Mouse (Mus musculus) mature B cell (primary cell): ENCODE data around the gene Gm6309.
"Not testable (repeated sequence)": the region's sequence is repeated elsewhere in the genome, so short reads cannot be mapped to it uniquely, and the experiment has no call there.

Experiments
- in situ Hi-C: fragments of 300-500 bp; cut with MboI; formaldehyde crosslinking; loops from 2 replicates; pipeline ENCODE4 v1.14.3; 2019

Gm6309 gene

DNA sequence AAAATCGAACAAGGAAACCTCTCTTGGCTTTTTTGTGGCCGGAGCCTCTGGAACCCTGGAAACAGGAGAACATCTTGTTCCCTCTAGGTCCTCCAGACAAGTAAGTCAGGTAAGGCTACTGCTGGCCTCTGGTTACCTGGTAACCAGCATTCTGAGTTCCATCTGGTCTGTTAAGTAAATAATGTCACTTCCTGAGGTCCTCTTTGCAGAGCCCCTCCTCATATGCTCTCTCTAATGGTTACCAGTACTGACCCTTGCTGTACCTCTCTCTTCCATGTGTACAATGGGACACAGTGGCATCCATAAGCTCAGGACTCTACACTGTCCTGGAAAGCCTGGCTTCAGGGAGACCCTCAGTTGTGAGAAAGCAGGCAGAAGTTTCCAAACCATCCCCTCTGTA, at the start of gene Gm6309:
Gene Gm6309 (minus strand): TSS at position 101 of the 400 bp plus-strand sequence.
- in situ Hi-C loops = not testable (repeated sequence)

- in situ Hi-C loops = no loop called here
Measured at GRCm38 (mm10) chr5:146205537-146205936, 35.0 kb upstream of the Gm6309 start.

- in situ Hi-C loops = no loop called here
Measured at GRCm38 (mm10) chr5:146203921-146204320, 33.4 kb upstream of the Gm6309 start.

- in situ Hi-C loops = no loop called here
Measured at GRCm38 (mm10) chr5:146200580-146200979, 30.1 kb upstream of the Gm6309 start.

DNA sequence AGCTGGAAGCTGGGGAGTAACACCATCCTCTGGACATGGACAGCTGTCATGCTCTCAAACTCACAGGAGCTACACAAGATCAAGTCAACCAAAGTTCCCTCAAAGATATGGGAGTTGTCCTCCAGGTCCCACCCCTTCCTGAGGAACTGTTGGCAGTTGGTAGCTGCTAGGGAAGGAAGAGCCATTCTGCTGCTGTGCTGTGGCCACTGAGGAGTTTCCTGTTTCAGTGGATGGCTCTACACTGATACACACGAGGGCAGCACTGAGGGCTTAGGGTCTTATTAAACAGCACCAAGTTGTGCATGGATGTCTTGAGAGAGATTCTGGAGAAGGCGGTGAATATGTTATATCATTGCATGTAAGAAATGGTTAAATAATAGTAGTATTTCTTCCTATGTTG, 29.0 kb upstream of the Gm6309 start:
- in situ Hi-C loops = no loop called here

DNA sequence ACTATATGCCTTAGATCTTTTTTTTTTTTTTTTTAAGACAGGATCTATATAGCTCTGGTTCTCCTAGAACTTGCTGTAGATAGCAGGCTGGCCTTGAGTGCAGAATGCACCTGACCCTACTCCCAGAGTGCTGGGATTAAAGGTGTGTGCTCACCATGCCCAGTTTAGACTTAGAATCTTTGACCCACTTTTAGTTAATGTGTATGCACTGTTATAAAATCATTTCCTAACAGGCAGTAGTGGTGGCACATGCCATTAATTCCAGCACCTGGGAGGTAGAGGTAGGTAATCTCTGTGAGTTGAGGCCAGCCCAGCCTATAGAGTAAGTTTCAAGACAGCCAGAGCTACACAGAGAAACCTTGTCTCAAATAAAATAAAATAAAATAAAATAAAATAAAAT, 28.6 kb upstream of the Gm6309 start:
- in situ Hi-C loops = no loop called here

DNA sequence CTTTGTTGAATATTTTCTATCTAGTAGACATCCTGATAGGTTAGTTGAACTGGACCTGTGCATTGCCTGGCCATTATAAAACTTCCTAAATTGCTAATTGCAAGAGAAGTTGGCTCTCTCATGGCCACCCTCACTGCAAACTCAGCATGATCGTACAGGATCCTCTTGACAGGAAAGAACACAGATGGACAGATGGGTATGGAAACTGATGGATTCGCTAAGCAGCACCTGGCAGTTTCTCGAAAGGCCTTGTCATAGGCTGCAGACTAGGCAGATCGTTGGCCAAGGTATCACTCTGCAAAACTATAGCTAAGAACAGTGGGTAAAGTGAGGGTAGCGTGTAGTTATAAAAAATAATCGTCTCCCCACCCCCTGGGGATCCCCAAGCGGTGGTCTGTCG, 22.8 kb upstream of the Gm6309 start:
- in situ Hi-C loops = no loop called here

DNA sequence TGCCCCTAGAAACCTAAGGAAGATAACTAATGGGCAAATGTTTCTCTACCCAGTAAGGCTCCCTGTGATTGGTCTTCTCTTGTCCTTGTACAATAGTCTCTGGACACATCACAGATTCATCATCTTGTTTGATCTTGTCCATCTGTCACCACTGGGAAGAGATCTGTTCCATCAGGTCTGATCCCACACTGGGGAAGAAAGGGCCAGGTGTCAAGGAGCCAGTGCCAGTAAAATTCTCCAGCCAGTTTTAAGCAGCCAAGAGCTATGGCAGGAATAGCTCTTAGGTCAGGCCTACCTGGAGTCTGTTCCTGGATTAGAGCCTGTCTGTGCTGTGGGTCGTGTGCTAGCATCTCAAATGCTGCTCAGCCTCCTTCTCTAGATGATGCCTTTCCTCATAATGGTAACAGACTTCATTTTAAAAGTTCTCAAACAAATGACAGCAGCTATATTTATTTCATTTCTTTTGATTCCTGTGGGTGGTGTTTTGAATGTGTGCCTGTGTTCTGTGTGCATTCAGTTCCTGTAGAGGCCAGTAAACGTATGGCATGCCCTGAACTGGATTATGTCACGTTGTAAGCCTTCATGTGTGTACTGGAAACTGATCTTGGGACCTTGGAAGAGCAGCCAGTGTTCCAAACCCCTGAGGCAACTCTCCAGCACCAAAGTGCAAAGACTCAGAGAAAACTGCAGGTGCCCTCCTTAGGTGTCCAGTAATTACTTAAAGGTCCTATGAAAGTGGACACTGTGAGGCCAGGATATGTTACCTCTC, 20.2 kb upstream of the Gm6309 start:
- in situ Hi-C loops = no loop called here

GRCm38 (mm10) chr5:146190093-146190492, 19.6 kb upstream of the Gm6309 start:
- in situ Hi-C loops = no loop called here

GRCm38 (mm10) chr5:146188712-146189111, 18.2 kb upstream of the Gm6309 start:
- in situ Hi-C loops = loop anchor here (10.0 kb wide), 1 partner anchor 126 kb away; no protein-coding TSS in a partner anchor

- in situ Hi-C loops = loop anchor here (10.0 kb wide), 1 partner anchor 127 kb away; no protein-coding TSS in a partner anchor
Measured at GRCm38 (mm10) chr5:146188144-146188543, 17.6 kb upstream of the Gm6309 start.

GRCm38 (mm10) chr5:146187441-146187840, 16.9 kb upstream of the Gm6309 start:
- in situ Hi-C loops = loop anchor here (10.0 kb wide), 1 partner anchor 127 kb away; no protein-coding TSS in a partner anchor

DNA sequence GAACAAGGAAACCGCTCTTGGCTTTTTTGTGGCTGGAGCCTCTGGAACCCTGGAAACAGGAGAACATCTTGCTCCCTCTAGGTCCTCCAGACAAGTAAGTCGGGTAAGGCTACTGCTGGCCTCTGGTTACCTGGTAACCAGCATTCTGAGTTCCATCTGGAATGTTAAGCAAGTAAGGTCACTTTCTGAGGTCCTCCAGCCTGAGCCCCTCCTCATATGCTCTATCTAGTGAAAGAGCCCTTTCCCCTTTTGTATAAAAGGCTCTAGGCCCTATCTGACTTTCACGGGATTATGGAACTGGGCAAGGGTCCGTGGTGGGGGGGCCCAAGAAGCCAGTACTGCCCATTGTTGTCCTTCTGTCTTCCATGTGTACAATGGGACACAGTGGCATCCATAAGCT, 14.7 kb upstream of the Gm6309 start, which contains the start of gene 1700001J03Rik:
Gene 1700001J03Rik (minus strand): TSS at position 101 of the 400 bp plus-strand sequence.
- in situ Hi-C loops = loop anchor here (10.0 kb wide), 1 partner anchor 130 kb away; no protein-coding TSS in a partner anchor

DNA sequence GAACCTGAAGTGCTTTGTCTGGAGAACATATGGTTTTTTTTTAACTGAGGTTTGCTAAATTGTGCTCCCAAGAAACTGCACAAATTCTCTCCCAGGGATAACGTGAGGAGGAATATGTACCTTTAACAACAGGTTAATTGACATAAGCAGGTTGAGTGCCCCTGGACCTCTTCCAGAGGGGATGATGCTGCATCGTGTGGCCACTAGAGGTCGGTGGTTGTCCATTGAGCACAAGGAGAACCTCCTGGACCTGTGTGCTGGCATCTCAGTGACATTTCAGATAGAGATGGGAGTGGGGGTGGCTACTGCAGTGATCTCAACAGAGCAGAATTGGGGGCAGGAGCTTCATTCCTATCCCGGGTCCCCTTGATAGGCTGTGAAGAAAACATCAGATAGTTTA, 2.2 kb upstream of the Gm6309 start:
- in situ Hi-C loops = not testable (repeated sequence)

GRCm38 (mm10) chr5:146160439-146160838, 10.1 kb downstream of the Gm6309 start, which contains the start of gene Gm5565:
Gene Gm5565, minus strand, starts transcription at chr5:146160539.
- in situ Hi-C loops = not testable (repeated sequence)

DNA sequence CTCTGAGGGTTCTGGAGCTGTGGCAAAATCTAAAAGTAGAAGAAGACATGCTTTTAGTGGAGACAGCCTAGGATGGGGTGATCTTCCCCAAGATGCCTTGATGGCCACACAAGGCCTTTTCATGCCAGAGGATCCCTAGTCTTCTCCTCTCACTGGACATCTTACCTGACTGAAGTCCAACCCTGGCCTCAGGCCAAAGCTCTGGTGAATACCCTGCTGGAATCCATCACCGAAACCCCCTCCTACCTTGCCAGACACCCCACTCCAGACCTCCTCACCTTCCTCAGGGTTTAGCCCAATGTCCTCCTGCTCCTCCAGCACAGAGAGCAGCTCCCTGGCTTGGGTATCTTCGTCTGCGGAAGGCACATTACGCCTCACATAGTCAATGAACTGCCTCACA, 12.2 kb downstream of the Gm6309 start:
- in situ Hi-C loops = not testable (repeated sequence)

- in situ Hi-C loops = no loop called here
Measured at GRCm38 (mm10) chr5:146150454-146150853, 20.1 kb downstream of the Gm6309 start.

DNA sequence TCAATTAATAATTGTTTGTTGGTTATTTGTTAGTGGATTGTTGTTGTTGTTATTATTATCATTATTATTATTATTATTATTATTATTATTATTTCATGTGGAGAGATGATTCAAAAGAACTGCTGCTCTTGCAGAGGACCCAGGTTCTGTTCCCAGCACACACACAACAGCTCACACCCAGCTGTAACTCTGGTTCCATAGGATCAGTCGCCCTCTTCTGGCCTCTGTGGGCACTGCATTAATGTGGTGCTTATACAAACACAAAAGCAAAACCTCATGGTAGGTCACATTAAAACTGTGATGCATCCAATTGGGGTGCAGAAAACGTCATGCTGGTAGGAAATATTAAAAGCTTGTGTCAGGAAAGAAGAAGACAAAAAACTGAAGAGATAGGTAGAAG, 22.6 kb downstream of the Gm6309 start:
- in situ Hi-C loops = no loop called here
